Mouse (Mus musculus) R1 (cell line): Measurements from ENCODE around the gene Acsl5.
A peak's percentile ranks its signal among the peaks of the same experiment; 100 is the strongest.

ENCODE experiments used
- DNase-seq: peaks from one replicate; pipeline ENCODE4 v3.0.0-alpha.2; 2018; ENCODE audit warnings: low read depth, low spot score

Gene Acsl5

GRCm38 (mm10) chr19:55284093-55284492 is 32.4 kb downstream of the Acsl5 start:
- no peak for DNase-seq

- no peak for DNase-seq
These were observed 34.3 kb downstream of the Acsl5 start for GRCm38 (mm10) chr19:55286034-55286433.

- no peak for DNase-seq
These were observed 37.2 kb downstream of the Acsl5 start for GRCm38 (mm10) chr19:55288974-55289373.

GRCm38 (mm10) chr19:55290621-55291270 is 39.0 kb downstream of the Acsl5 start:
- DNase-seq, result no peak

- no peak for DNase-seq
These were observed 40.6 kb downstream of the Acsl5 start for GRCm38 (mm10) chr19:55292210-55292850.

GRCm38 (mm10) chr19:55293175-55293574 is 41.4 kb downstream of the Acsl5 start:
- no peak for DNase-seq

- no peak for DNase-seq
These were observed 43.3 kb downstream of the Acsl5 start for GRCm38 (mm10) chr19:55295075-55295474.

- no peak for DNase-seq
These were observed 43.8 kb downstream of the Acsl5 start for GRCm38 (mm10) chr19:55295556-55295955.

- DNase-seq, result no peak
These were observed 44.6 kb downstream of the Acsl5 start for GRCm38 (mm10) chr19:55296301-55296700.

GRCm38 (mm10) chr19:55297489-55297888 is 45.8 kb downstream of the Acsl5 start:
- DNase-seq, result no peak

- no peak for DNase-seq
These were observed 46.2 kb downstream of the Acsl5 start for GRCm38 (mm10) chr19:55297961-55298360.

- DNase-seq, result no peak
These were observed 47.6 kb downstream of the Acsl5 start for GRCm38 (mm10) chr19:55299378-55299777.

- DNase-seq, result no peak
These were observed 48.8 kb downstream of the Acsl5 start for GRCm38 (mm10) chr19:55300525-55300924.

- peak; percentile 14 for DNase-seq
These were observed 53.3 kb downstream of the Acsl5 start for GRCm38 (mm10) chr19:55305024-55305423.

GRCm38 (mm10) chr19:55311874-55312273 is 60.1 kb downstream of the Acsl5 start:
- DNase-seq, result no peak

- DNase-seq, result no peak
These were observed 61.9 kb downstream of the Acsl5 start for GRCm38 (mm10) chr19:55313649-55314048.

- DNase-seq, result peak; percentile 68
These were observed 63.8 kb downstream of the Acsl5 start, which contains the start of gene Zdhhc6 for GRCm38 (mm10) chr19:55315452-55316108. Gene Zdhhc6, minus strand, starts transcription at chr19:55316032.

- DNase-seq, result peak; percentile 95
These were observed 64.5 kb downstream of the Acsl5 start, which contains the start of gene Vti1a for GRCm38 (mm10) chr19:55316109-55316714. Gene Vti1a, plus strand, starts transcription at chr19:55316295.

GRCm38 (mm10) chr19:55316901-55317300 is 65.2 kb downstream of the Acsl5 start:
- no peak for DNase-seq

GRCm38 (mm10) chr19:55319036-55319435 is 67.3 kb downstream of the Acsl5 start:
- no peak for DNase-seq

- no peak for DNase-seq
These were observed 67.8 kb downstream of the Acsl5 start for GRCm38 (mm10) chr19:55319521-55319920.

- DNase-seq, result no peak
These were observed 70.9 kb downstream of the Acsl5 start for GRCm38 (mm10) chr19:55322604-55323003.
